Mouse (Mus musculus) intestine, postnatal 0 days (tissue): ENCODE measurements at regions not wholly inside any gene's neighbourhood (a gene's known extent, or its start where the extent isn't known, plus 50 kb on each side); places are given as distances from the start of the nearest gene placed in this dataset.

Source experiments
- ATAC-seq: fragments of 200-750 bp; cut with Nextera tagmentation; 2 replicates; pipeline ENCODE4 v1.8.0; 2017; ENCODE audit warnings: mild to moderate bottlenecking, moderate TSS enrichment, moderate library complexity
- H3K27ac ChIP-seq: fragments of 300-500 bp; sonication (generic); 2 replicates; pipeline ENCODE4 v1.5.1; 2014; ENCODE audit warnings: mild to moderate bottlenecking, low read depth, low read length, moderate library complexity
- H3K27me3 ChIP-seq: fragments of 300-500 bp; sonication (generic); replicated peaks from 2 replicates; pipeline ENCODE4 v1.6.1; 2014; ENCODE audit warnings: low read length, mixed read lengths; ENCODE audit not compliant: control insufficient read depth, insufficient read depth
- H3K36me3 ChIP-seq: fragments of 300-500 bp; sonication (generic); 2 replicates; pipeline ENCODE4 v1.6.1; 2014; ENCODE audit warnings: mild to moderate bottlenecking, moderate library complexity; ENCODE audit not compliant: control insufficient read depth, insufficient read depth
- H3K4me1 ChIP-seq: fragments of 300-500 bp; sonication (generic); replicated peaks from 2 replicates; pipeline ENCODE4 v1.6.1; 2014; ENCODE audit warnings: antibody characterized with exemption, low read length, mixed read lengths; ENCODE audit not compliant: control insufficient read depth, insufficient read depth
- H3K4me2 ChIP-seq: fragments of 300-500 bp; sonication (generic); replicated peaks from 2 replicates; pipeline ENCODE4 v1.6.1; 2014; ENCODE audit warnings: low read depth, mild to moderate bottlenecking, moderate library complexity
- H3K4me3 ChIP-seq: fragments of 300-500 bp; sonication (generic); 2 replicates; pipeline ENCODE4 v1.5.1; 2014; ENCODE audit warnings: low read depth, low read length
- H3K9ac ChIP-seq: fragments of 300-500 bp; sonication (generic); 2 replicates; pipeline ENCODE4 v1.6.1; 2014; ENCODE audit warnings: mild to moderate bottlenecking, low read depth, low read length
- H3K9me3 ChIP-seq: fragments of 300-500 bp; sonication (generic); 2 replicates; pipeline ENCODE4 v1.6.1; 2016; ENCODE audit warnings: mixed run types; ENCODE audit not compliant: control insufficient read depth
- CTCF ChIP-seq: sonication (generic); IDR thresholded peaks from 2 replicates; pipeline ENCODE4 v1.5.1; 2016; ENCODE audit warnings: low read depth, mild to moderate bottlenecking, control low read depth, antibody characterized with exemption, moderate library complexity
- WGBS: fragments of 180-500 bp; shearing (Covaris S2); extraction: QIAGEN DNeasy Blood & Tissue Kit; methylation state at CpG from one replicate; pipeline ENCODE4 v1.1.7; 2014; 5-methylcytosine and 5-hydroxymethylcytosine counted together

DNA sequence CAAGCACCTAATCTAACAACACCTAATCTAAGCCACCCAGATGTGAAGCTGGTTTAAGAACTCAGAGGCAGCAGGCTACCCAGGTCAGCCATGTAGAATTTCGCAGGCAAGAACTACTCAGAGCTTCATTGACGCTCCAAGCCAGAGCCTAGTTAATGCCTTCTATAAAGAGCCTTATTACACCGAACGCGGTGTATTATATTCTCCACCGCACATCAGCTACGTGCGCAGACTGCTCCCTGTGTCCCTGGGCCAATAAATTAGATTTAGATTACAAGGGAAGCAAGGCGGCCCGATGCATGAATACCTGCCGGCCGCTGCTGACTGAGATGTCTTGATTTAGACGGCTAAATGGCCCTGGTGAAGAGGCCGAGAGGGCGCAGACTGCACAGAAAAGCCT is 84.7 kb upstream of the Stx16 start:
- WGBS: 88% methylated on average over 15 of the region's 15 CpGs
- Histone ChIP-seq H3K27me3 (no peaks in the 10 kb centered on the region), H3K27ac (no peak overlapping the region), H3K36me3 (no peaks in the 10 kb centered on the region), H3K9me3 (no peaks in the 10 kb centered on the region), H3K4me3 (no peak overlapping the region), H3K4me2 (no peak overlapping the region), H3K9ac (no peak overlapping the region), H3K4me1 (no peaks in the 10 kb centered on the region)
- TF ChIP-seq CTCF: no peak
- ATAC-seq: no peak

DNA sequence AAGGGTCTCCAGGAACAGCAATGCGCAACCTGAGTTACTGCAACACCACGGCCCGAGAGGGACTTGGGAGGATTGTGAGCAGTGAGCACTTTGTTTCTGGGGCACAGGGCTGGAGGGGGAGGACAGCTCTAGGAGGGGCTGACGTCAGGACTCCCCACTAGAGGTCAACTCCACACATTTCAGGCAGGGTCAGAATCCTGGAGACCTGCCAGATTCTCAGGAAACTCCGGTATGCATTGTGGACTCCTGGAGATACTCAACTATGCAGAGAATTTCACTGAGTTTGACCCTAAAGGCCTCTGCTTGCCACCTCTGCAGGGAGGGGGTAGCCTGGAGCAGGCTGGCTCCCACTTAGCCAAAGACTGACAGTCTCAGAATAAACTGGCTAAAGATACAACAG is 84.1 kb upstream of the Stx16 start:
- TF ChIP-seq CTCF: no peak
- H3K4me3 ChIP-seq: no peak overlapping the region
- H3K27me3 ChIP-seq: no peaks in the 10 kb centered on the region
- no peak overlapping the region for H3K27ac ChIP-seq
- H3K9me3 ChIP-seq: no peaks in the 10 kb centered on the region
- no peak overlapping the region for H3K9ac ChIP-seq
- no peaks in the 10 kb centered on the region for H3K4me1 ChIP-seq
- H3K4me2 ChIP-seq: no peak overlapping the region
- H3K36me3 ChIP-seq: no peaks in the 10 kb centered on the region
- WGBS: 62% methylated on average over 5 of the region's 5 CpGs
- no peak for ATAC-seq

DNA sequence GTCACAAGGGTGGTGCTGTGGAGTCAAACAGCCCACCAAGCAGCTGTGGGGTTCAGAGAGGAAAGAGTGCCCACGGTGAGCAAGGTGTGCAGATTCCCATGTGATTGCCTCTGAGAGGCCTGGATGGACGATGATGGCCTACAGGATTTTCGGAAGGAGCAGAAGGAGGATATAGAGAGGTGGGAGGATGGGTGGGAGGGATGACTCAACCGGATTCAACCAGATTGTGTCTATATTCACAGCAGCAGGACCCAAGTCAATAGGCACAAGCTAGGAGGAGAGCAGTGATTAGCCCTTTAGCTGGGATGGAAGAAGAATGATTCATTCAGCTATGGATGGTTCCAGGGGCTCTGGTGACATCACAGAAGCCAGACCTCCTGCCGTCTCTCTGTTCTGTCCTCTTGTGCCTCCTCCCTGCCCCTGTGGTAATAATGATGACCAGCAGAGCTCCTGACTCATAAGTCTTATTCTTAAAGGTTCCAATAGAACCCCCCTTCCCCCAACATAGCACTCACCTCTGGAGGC is 82.6 kb upstream of the Stx16 start:
- Histone ChIP-seq H3K4me1 (no peaks in the 10 kb centered on the region), H3K27ac (no peak overlapping the region), H3K27me3 (no peaks in the 10 kb centered on the region), H3K36me3 (no peaks in the 10 kb centered on the region), H3K9me3 (no peaks in the 10 kb centered on the region), H3K9ac (no peak overlapping the region), H3K4me3 (no peak overlapping the region), H3K4me2 (no peak overlapping the region)
- no peak for TF ChIP-seq CTCF
- 86% methylated on average over 5 of the region's 5 CpGs for WGBS
- ATAC-seq: no peak

DNA sequence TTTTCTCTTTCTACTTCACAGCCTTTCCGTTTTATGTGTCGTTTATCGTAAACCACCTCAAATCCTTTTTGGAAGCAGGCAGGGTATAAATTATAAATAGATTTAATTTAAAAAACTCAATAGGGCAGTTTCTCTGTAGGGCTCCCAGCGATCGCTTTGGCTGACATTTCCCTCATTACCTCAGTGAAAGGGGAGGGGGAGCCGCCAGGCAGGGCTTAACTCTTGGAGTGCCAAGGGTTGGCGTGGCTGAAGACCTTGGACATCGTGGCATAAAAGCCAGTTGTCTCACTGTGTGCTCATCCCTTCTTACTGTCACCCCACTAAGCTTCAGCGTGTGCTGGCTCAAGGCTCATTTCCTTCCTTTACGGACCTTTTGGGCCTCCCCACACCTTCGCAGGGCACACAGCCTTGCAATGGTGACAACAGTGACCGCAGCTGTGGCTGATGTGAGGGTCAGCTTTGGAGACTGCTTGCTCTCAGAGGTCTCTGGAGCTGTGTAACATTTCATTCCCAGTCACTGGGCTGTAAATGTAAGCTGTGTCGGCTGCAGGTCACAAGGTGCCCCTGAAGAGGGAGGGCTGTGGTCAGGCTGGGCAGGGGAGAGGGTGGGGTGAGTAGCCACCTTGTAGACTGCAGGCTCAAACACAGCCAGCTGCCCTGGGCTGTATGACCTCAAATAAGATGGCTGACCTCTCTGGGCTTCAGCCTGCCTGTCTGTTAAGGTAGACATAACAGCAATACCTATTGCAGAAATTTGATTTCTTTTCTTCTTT is 81.6 kb upstream of the Stx16 start:
- no peak overlapping the region for H3K4me2 ChIP-seq
- no peak for TF ChIP-seq CTCF
- no peaks in the 10 kb centered on the region for H3K9me3 ChIP-seq
- H3K27me3 ChIP-seq: no peaks in the 10 kb centered on the region
- no peak overlapping the region for H3K9ac ChIP-seq
- H3K4me1 ChIP-seq: no peaks in the 10 kb centered on the region
- ATAC-seq: no peak
- H3K36me3 ChIP-seq: no peaks in the 10 kb centered on the region
- 52% methylated on average over 13 of the region's 13 CpGs for WGBS
- no peak overlapping the region for H3K4me3 ChIP-seq
- H3K27ac ChIP-seq: no peak overlapping the region

DNA sequence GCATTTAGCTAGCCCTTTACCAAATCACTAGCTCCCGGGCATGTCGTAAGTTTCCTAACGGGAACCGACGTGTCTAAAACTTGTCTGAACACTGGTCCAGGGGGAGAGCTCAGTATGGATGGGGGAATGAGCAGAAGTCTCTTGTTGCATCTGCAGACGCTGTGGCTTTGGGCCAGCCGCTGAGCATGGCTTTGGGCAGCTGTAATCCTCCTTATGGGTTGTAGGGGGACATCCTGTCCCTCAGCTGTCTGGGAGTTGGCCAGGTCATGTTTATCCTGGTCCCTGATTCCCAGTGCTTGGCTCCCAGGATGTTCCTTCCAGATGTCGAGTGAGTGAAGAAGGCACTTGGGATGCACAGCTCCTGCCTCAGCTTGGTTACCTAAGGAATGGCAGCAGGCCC is 71.4 kb upstream of the Stx16 start:
- no peak overlapping the region for H3K4me3 ChIP-seq
- H3K9me3 ChIP-seq: no peaks in the 10 kb centered on the region
- H3K36me3 ChIP-seq: no peaks in the 10 kb centered on the region
- H3K4me2 ChIP-seq: no peak overlapping the region
- no peak for ATAC-seq
- no peaks in the 10 kb centered on the region for H3K27me3 ChIP-seq
- no peak for TF ChIP-seq CTCF
- H3K9ac ChIP-seq: no peak overlapping the region
- no peak overlapping the region for H3K27ac ChIP-seq
- 79% methylated on average over 8 of the region's 8 CpGs for whole genome bisulfite sequencing
- no peaks in the 10 kb centered on the region for H3K4me1 ChIP-seq

DNA sequence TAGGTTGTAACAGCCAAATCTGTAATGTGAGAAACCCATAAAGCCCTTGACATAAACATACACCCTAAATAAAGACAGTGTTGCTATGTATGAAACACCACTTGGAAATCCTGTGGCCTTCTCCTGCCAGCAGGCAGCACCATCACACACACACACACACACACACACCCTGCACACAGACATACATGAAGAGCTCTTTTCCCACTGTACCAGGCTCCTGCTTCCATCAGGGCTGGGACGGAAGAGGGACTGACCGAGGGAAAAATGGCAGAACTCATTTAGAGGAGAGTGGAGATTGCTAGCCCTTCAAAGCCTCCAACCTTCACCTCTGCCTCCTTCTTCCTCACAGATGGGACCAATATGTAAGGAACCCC is 68.1 kb upstream of the Stx16 start:
- Histone ChIP-seq H3K4me1 (no peaks in the 10 kb centered on the region), H3K9me3 (no peaks in the 10 kb centered on the region), H3K4me2 (0 out of 2 replicates have a peak overlapping the region, but pooled peaks have one; percentile 6), H3K4me3 (no peak overlapping the region), H3K27ac (no peak overlapping the region), H3K9ac (no peak overlapping the region), H3K27me3 (no peaks in the 10 kb centered on the region), H3K36me3 (no peaks in the 10 kb centered on the region)
- no peak for ATAC-seq
- TF ChIP-seq CTCF: no peak
- WGBS: 44% methylated on average over 2 of the region's 2 CpGs
